Mouse (Mus musculus) left cerebral cortex, adult 18-20 months (tissue): ENCODE measurements around the gene Emc8. TPM values are rescaled to one million over a fixed set of nuclear protein-coding genes. Genes with fewer than 3 reads are reported as not detected.

Source experiments
- DNase-seq, 2 experiments: peaks; one replicate each; pipeline ENCODE4 v3.0.0; 2021 to 2022; ENCODE audit warnings: low spot score in 2 of 2, mixed read lengths in 1 of 2
- total RNA-seq, 2 experiments: library from RNA; stranded (reverse); gene quantifications; 2 replicates each; pipeline ENCODE4 v1.2.3; 2021

Emc8 gene
- total RNA-seq, 2 experiments from 2014 or later: 71.4 to 79.7 TPM

- peak; percentile 65 to 66 for DNase-seq
Measured at GRCm38 (mm10) chr8:120644663-120645062, 23.7 kb downstream of the Emc8 start.

GRCm38 (mm10) chr8:120642031-120642662, 26.2 kb downstream of the Emc8 start:
- no peak for DNase-seq

- no peak for DNase-seq
Measured at GRCm38 (mm10) chr8:120641245-120641644, 27.1 kb downstream of the Emc8 start.

- DNase-seq: peak; percentile 44 to 49
Measured at GRCm38 (mm10) chr8:120634329-120634839, 34.0 kb downstream of the Emc8 start.

- peak in 1 of 2 experiments; percentile 8 for DNase-seq
Measured at GRCm38 (mm10) chr8:120633665-120634271, 34.6 kb downstream of the Emc8 start.

GRCm38 (mm10) chr8:120632969-120633664, 35.3 kb downstream of the Emc8 start:
- DNase-seq: no peak

- DNase-seq: no peak
Measured at GRCm38 (mm10) chr8:120631441-120632375, 36.7 kb downstream of the Emc8 start.

GRCm38 (mm10) chr8:120630848-120631247, 37.5 kb downstream of the Emc8 start:
- DNase-seq: no peak

- DNase-seq: no peak
Measured at GRCm38 (mm10) chr8:120630031-120630430, 38.3 kb downstream of the Emc8 start.

GRCm38 (mm10) chr8:120627298-120627697, 41.1 kb downstream of the Emc8 start:
- DNase-seq: peak in 1 of 2 experiments; percentile 21

- no peak for DNase-seq
Measured at GRCm38 (mm10) chr8:120626461-120626860, 41.9 kb downstream of the Emc8 start.

- no peak for DNase-seq
Measured at GRCm38 (mm10) chr8:120623608-120624007, 44.8 kb downstream of the Emc8 start.

GRCm38 (mm10) chr8:120622161-120622560, 46.2 kb downstream of the Emc8 start:
- DNase-seq: no peak

- no peak for DNase-seq
Measured at GRCm38 (mm10) chr8:120620441-120620840, 47.9 kb downstream of the Emc8 start.

- DNase-seq: peak; percentile 18 to 28
Measured at GRCm38 (mm10) chr8:120619235-120620180, 48.9 kb downstream of the Emc8 start.

- peak; percentile 65 to 74 for DNase-seq
Measured at GRCm38 (mm10) chr8:120618110-120618509, 50.3 kb downstream of the Emc8 start.

GRCm38 (mm10) chr8:120616663-120617626, 51.4 kb downstream of the Emc8 start:
- DNase-seq: no peak

GRCm38 (mm10) chr8:120614491-120614890, 53.9 kb downstream of the Emc8 start:
- no peak for DNase-seq

- DNase-seq: no peak
Measured at GRCm38 (mm10) chr8:120610824-120611223, 57.5 kb downstream of the Emc8 start.
